Mouse (Mus musculus) bone marrow, adult 2 months (tissue): ENCODE data around the gene Slc38a4.

ENCODE experiments used
- CTCF ChIP-seq: fragments of 200-500 bp; IDR thresholded peaks from 2 replicates; pipeline ENCODE4 v1.5.1; 2011; ENCODE audit warnings: low read length, control low read depth; ENCODE audit not compliant: control insufficient read depth, insufficient read depth
- POLR2A ChIP-seq: fragments of 200-500 bp; IDR thresholded peaks from 2 replicates; pipeline ENCODE4 v1.6.1; 2011; ENCODE audit warnings: low read depth, mild to moderate bottlenecking, control low read depth, low read length, borderline replicate concordance; ENCODE audit not compliant: control insufficient read depth

- TF ChIP-seq CTCF, result no peak
- TF ChIP-seq POLR2A, result no peak
These were observed 54.3 kb downstream of the Slc38a4 start for GRCm38 (mm10) chr15:97001416-97001815.
